Mouse (Mus musculus) ES-E14 (cell line): ENCODE measurements at regions not wholly inside any gene's neighbourhood (a gene's known extent, or its start where the extent isn't known, plus 50 kb on each side); places are given as distances from the start of the nearest gene placed in this dataset.

Source experiments
- CHD2 ChIP-seq: IDR thresholded peaks from 2 replicates; pipeline ENCODE4 v1.6.1; 2014; ENCODE audit warnings: mild to moderate bottlenecking, low read depth, low read length, inconsistent platforms
- HCFC1 ChIP-seq: IDR thresholded peaks from 2 replicates; pipeline ENCODE4 v1.6.1; 2012; ENCODE audit warnings: low read length, inconsistent platforms, borderline replicate concordance; ENCODE audit not compliant: insufficient read depth
- MAFK ChIP-seq: IDR thresholded peaks from 2 replicates; pipeline ENCODE4 v1.6.1; 2014; ENCODE audit warnings: mild to moderate bottlenecking, low read depth, low read length, inconsistent platforms; ENCODE audit not compliant: insufficient read depth
- ZC3H11A ChIP-seq: IDR thresholded peaks from 2 replicates; pipeline ENCODE4 v1.6.1; 2012; ENCODE audit warnings: low read depth, mild to moderate bottlenecking, inconsistent platforms, low read length, borderline replicate concordance

- TF ChIP-seq HCFC1 (no peak), ZC3H11A (no peak), MAFK (no peak), CHD2 (no peak)
Observed at GRCm38 (mm10) chr14:92860723-92861122, 1029.8 kb downstream of the Pcdh9 start.
